Mouse (Mus musculus) kidney, postnatal 4 days (tissue): ENCODE measurements at regions not wholly inside any gene's neighbourhood (a gene's known extent, or its start where the extent isn't known, plus 50 kb on each side); places are given as distances from the start of the nearest gene placed in this dataset.
A peak's percentile ranks its signal among the peaks of the same experiment; 100 is the strongest.

ENCODE experiments used
- DNase-seq, 2 experiments: peaks; one replicate each; pipeline ENCODE4 v3.0.0; 2021; ENCODE audit warnings: mixed read lengths in 2 of 2

GRCm38 (mm10) chr3:129044834-129045233 lies 154.8 kb upstream of the Pitx2 start:
- DNase-seq = no peak

- DNase-seq = no peak
Observed at GRCm38 (mm10) chr3:129049899-129050597, 149.6 kb upstream of the Pitx2 start.

- DNase-seq = peak; percentile 26 to 38
Observed at GRCm38 (mm10) chr3:129065457-129066364, 134.0 kb upstream of the Pitx2 start.

GRCm38 (mm10) chr3:129069676-129070075 lies 130.0 kb upstream of the Pitx2 start:
- DNase-seq = no peak

GRCm38 (mm10) chr3:129070521-129070933 lies 129.2 kb upstream of the Pitx2 start:
- no peak for DNase-seq

- no peak for DNase-seq
Observed at GRCm38 (mm10) chr3:129071002-129071401, 128.7 kb upstream of the Pitx2 start.

- no peak for DNase-seq
Observed at GRCm38 (mm10) chr3:129076396-129076795, 123.3 kb upstream of the Pitx2 start.

GRCm38 (mm10) chr3:129103786-129104440 lies 95.8 kb upstream of the Pitx2 start:
- DNase-seq = no peak

- DNase-seq = no peak
Observed at GRCm38 (mm10) chr3:129104811-129105210, 94.9 kb upstream of the Pitx2 start.

- no peak for DNase-seq
Observed at GRCm38 (mm10) chr3:129106174-129106573, 93.5 kb upstream of the Pitx2 start.

- DNase-seq = no peak
Observed at GRCm38 (mm10) chr3:129130521-129130920, 69.2 kb upstream of the Pitx2 start.

GRCm38 (mm10) chr3:129131140-129131539 lies 68.5 kb upstream of the Pitx2 start:
- no peak for DNase-seq

GRCm38 (mm10) chr3:129131877-129132433 lies 67.7 kb upstream of the Pitx2 start:
- DNase-seq = no peak
